Mouse (Mus musculus) cerebellum, postnatal 36 days (tissue): ENCODE data around the gene Apaf1.
A peak's percentile ranks its signal among the peaks of the same experiment; 100 is the strongest.

Experiments used
- DNase-seq, 2 experiments: peaks; one replicate each; pipeline ENCODE4 v3.0.0; 2021 to 2022; ENCODE audit warnings: mixed read lengths in 2 of 2

Gene Apaf1

GRCm38 (mm10) chr10:91080540-91080939 is 2.0 kb downstream of the Apaf1 start:
- no peak for DNase-seq

- DNase-seq = no peak
Observed at GRCm38 (mm10) chr10:91076667-91077066, 5.9 kb downstream of the Apaf1 start.

- no peak for DNase-seq
Observed at GRCm38 (mm10) chr10:91073345-91073744, 9.2 kb downstream of the Apaf1 start.

GRCm38 (mm10) chr10:91071768-91072167 is 10.8 kb downstream of the Apaf1 start:
- DNase-seq = no peak

DNA sequence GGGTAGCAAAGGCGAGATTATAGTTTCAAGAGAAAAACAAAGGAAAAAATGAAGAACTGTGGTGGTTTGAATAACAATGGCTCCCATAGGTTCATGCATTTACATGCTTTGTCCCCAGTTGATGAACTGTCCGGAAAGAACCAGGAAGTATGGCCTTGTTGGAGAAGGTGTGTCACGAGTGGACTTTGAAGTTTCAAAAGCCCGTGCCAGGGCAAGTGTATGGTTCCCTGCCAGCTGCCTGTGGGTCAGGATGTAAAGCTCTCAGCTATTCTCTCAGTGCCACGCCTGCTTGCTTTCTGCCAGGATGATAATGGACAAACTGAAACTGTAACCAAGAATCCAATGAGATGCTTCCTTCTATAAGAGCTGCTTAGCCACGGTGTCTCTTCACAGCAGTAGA is 20.2 kb downstream of the Apaf1 start:
- DNase-seq = no peak

- DNase-seq = no peak
Observed at GRCm38 (mm10) chr10:91060742-91061141, 21.8 kb downstream of the Apaf1 start.

GRCm38 (mm10) chr10:91052734-91053133 is 29.8 kb downstream of the Apaf1 start:
- DNase-seq = no peak

DNA sequence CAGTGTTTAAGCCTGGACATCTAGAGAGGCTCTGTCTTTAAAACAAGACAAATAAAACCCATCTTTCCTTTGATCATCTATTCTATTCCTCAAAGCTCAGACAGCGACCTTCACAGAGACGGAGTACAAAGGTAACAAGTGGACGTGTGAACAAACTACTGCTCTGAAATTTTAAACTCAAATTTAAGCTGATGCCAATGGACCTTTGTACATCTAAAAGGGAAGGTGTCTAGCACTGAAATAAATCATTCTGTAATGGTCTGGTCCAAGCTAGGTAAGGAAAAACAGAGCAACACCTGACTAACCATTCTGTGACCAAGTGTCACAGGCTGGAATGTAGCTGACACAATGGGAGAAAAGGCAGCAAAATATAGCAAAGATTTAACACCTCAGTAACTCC is 31.4 kb downstream of the Apaf1 start:
- no peak for DNase-seq

DNA sequence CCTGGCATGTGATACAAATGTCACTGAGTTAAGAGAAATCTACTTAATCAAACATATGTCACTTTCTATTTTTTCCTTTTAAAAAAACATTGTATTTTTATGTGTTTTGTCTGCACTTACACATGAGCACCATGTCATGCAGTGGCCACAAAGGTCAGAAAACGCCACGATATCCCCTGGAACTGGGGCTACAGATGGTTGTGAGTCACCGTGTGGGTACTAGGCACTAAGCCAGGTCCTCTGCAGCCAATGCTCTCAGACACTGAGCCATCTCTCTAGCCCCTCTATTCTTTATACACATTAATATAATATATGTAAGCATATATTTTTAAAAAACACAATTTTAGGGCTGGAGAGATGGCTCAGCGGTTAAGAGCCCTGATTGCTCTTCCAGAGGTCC is 32.9 kb downstream of the Apaf1 start:
- DNase-seq = peak; percentile 55 to 60

GRCm38 (mm10) chr10:91033942-91034341 is 48.6 kb downstream of the Apaf1 start:
- peak; percentile 79 to 81 for DNase-seq

DNA sequence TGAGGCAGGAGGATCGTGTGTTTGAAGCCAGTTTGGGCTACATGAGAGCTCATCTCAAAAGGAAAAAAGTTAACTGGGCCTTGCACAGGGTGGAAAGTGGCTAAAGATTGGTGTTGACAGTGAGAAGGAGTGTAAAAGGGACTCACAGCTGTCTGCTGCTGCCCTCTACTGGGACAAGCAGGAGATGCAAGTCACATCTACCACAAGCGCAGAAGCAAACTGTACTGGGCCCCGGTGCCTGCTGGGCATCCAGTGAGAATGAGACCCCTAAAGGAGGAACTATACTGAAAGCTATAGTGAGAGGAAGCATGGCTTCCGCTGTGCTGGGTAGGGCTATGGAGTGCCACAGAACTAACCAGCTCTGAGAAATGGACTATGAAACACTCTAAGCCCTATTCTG is 50.2 kb downstream of the Apaf1 start:
- DNase-seq = peak; percentile 85 to 90

DNA sequence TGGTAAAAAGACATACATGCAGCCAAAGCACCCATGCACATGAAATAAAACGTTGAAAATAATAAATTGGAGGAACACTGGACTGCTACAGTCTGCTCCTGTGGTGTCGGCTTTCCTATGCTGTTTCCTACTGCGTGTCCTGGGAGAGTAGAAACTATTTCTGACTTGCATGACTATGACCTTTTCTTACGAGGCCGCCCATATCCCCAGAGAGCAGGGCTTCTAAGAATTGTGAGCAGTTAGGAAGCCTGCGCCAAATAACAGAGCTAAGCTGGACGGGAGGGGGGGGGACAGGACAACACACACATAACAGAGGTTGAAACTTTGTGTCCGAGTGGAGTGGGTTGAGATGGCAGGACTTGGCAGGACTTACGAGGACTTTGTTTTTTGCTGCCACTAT is 51.4 kb downstream of the Apaf1 start:
- no peak for DNase-seq

DNA sequence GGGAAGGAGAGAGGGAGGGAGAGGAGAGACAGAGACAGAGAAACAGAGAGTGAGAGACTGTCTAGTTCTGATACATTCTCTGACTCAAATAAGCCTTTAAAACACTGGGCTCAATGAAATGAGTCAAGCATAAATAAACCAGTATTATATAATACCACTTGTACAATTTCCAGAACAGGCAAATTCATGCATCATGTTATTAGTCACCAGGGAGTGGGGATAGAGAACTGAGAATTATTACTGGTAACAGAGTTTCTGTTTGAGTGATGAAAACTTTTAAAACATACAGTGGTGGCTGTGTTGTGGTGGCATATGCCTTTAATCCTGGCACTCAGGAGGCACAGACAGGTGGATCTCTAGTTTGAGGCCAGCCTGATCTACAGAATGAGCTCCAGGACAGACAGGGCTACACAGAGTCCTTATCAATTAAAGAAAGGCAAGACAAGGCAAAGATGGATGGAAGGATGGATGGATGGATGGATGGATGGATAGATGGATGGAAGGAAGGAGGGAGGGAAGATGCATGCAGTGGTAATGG is 53.5 kb downstream of the Apaf1 start:
- DNase-seq = no peak

DNA sequence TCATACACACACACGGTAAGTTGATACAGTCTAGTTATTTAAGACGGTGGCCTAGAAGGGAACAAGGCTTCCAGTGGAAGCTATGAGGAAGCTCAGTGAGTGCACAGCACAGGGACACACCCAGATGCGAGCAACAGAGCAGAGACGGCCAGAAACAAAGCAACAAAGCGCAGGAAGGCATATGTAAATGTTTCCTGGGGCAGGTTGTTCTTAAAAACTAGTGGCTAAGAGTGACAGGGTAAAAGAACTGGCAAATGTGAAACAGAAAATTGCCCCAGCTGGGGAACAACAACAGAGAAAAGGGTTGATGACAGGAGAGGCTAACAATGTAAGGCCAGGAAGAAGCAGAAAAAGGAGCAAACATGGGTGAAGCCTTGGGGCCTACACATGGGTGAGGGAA is 54.6 kb downstream of the Apaf1 start:
- DNase-seq = no peak

DNA sequence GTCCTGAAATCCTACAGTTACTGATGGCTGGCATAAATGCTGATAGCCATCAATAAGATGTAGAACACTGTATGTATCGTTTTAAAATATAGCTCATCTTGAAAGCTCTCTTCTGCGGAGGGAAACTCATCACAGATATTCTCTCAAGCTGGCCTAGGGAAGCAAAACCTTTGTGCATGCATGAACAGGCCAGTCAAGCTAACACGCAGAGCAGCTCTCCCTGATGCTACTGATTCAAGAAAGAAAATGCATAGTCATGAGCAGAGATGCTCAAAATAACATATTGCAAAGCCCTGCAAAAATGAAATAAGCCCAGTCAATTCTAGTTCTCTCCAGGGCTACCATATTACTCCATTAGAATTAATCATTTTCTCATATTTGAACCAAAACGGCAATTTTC is 55.1 kb downstream of the Apaf1 start:
- no peak for DNase-seq

GRCm38 (mm10) chr10:91005858-91006538 is 76.6 kb downstream of the Apaf1 start:
- no peak for DNase-seq

GRCm38 (mm10) chr10:91001421-91001820 is 81.1 kb downstream of the Apaf1 start:
- DNase-seq = peak; percentile 16 to 20

- peak; percentile 13 to 26 for DNase-seq
Observed at GRCm38 (mm10) chr10:90999899-91000298, 82.7 kb downstream of the Apaf1 start.

DNA sequence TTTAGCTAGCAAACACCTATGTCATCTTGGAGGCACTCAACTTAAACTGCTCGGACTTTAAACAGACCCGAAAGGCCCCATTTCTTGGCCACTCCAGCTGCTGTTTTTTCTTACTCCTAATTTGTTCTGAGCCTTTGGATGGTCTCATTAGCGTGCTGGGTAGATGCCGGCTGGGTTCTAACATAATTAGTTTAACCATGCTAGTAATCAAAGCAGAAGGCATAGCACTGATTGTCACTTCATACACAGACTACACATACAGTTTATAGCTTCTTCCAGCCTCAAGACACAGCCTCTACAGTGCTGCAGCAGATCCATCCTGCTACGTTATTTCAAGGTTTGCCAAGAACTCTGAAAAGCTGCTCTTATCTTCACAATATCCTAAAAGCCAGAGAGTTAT is 88.7 kb downstream of the Apaf1 start:
- DNase-seq = no peak

- DNase-seq = no peak
Observed at GRCm38 (mm10) chr10:90992237-90992636, 90.3 kb downstream of the Apaf1 start.

GRCm38 (mm10) chr10:90990340-90990739 is 92.2 kb downstream of the Apaf1 start:
- DNase-seq = no peak

- DNase-seq = no peak
Observed at GRCm38 (mm10) chr10:90983046-90983445, 99.5 kb downstream of the Apaf1 start.

DNA sequence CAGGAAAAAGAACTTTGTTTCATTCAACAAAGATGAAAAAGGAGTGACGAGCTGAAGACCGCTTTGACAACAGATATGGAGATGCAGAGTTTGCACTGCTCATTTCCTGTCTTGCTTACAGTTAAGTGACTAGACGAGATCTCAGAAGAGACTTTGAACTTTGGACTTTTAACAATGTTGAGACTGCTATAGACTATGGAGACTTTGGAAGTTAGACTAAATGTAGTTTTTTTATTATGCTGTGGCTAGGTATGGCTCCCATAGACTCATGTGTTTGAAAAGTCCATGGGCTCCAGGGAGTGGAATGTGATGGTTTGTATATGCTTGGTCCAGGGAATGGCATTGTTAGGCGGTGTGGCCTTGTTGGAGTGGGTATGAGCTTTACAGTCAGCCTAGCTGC is 100.8 kb downstream of the Apaf1 start:
- no peak for DNase-seq

- DNase-seq = no peak
Observed at GRCm38 (mm10) chr10:90974491-90974890, 108.1 kb downstream of the Apaf1 start.

DNA sequence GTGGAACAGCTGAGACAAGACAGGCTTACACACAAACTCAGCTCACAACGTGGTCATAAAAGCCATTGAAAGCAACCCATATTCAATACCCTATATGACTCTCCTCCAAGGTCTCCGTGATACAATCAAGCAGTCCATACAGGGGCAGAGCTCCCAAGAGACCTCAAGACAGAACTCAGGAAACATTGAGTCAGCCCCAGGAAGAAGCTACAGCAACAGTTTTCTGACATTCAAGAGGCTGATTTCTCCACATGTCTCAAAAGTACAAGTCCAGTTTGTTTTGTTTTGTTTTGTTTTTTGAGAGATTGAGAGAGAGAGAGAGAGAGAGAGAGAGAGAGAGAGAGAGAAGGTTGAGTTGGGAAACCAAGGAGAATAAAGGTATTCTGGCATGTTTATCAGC is 108.5 kb downstream of the Apaf1 start:
- DNase-seq = no peak
